Mouse (Mus musculus) lung, adult 2 months (tissue): ENCODE results near the gene Olfr1353. TPM values are rescaled to one million over a fixed set of nuclear protein-coding genes. Genes with fewer than 3 reads are reported as not detected.
"Not testable (repeated sequence)": the region's sequence is repeated elsewhere in the genome, so short reads cannot be mapped to it uniquely, and the experiment has no call there.

Source experiments
- DNase-seq: peaks from one replicate; pipeline ENCODE4 v3.0.0; 2022
- H3K4me1 ChIP-seq: fragments of 200-500 bp; 2 replicates; pipeline ENCODE4 v1.6.1; 2011; ENCODE audit warnings: low read length; ENCODE audit not compliant: control insufficient read depth, insufficient read depth
- H3K4me3 ChIP-seq: fragments of 200-500 bp; replicated peaks from 2 replicates; pipeline ENCODE3; 2011; ENCODE audit warnings: low read depth, mild to moderate bottlenecking, control low read depth, low read length; ENCODE audit errors: extremely low read depth
- CTCF ChIP-seq: fragments of 200-500 bp; IDR thresholded peaks from 2 replicates; pipeline ENCODE4 v1.5.1; 2011; ENCODE audit warnings: mild to moderate bottlenecking, low read length, control low read depth; ENCODE audit not compliant: insufficient read depth
- POLR2A ChIP-seq: fragments of 200-500 bp; IDR thresholded peaks from 2 replicates; pipeline ENCODE4 v1.6.1; 2011; ENCODE audit warnings: low read depth, mild to moderate bottlenecking, control low read depth, low read length, borderline replicate concordance; ENCODE audit errors: extremely low read depth
- WGBS: fragments of 180-500 bp; shearing (Covaris S2); methylation state at CpG from one replicate; pipeline ENCODE4 v1.1.7; 2018; 5-methylcytosine and 5-hydroxymethylcytosine counted together
- polyA plus RNA-seq: library from polyadenylated mRNA; depleted of rRNA; stranded (reverse); fragments of >200 nt; gene quantifications from 2 replicates; pipeline ENCODE4 v1.2.3, GENCODE M21; 2012; rRNA removed

Gene Olfr1353
- polyA plus RNA-seq, result not detected in 2 replicates

DNA sequence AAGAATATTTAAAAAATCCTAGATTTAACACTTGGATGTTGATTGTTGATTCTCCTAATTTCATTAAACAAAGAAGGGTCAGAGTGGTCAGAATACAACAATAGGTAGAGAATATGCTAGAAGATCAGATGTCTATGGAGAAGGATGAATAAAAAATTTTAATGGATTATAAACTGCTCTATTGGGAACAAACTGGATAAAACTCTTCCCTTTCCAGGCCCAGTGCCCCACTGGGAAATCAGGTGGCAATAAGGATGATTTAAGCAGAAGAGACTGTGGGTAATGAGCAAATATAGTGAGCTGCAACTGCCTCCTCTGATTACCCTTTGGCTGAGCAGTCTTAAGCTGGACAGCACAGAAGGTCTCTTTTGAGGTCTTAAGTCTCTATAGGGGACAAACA is at the start of gene Olfr1353:
Gene Olfr1353 (plus strand): TSS at position 301 of the 400 bp plus-strand sequence.
- H3K4me3 ChIP-seq, H3K4me1 ChIP-seq, DNase-seq: not testable (repeated sequence)

DNA sequence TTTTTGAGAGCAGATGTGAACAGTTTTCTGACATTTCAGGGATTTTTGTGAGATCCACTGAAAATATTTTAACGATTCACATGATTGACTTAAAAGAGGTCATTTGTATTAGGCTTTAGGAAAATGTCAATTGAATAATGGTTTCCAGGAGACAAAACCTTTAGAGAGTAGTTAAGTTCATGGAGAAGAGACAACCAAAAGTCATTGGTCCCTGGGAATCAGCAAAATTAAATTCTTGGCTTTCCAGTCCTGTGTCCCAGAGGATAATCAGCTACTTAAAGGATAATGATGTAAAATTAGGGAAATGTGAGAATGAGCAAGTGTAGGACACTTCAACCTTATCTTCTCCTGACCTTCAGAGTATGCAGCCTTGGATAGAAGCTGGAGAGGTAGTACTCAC is 12.8 kb upstream of the Olfr1353 start, which contains the start of gene Olfr8:
Gene Olfr8 (plus strand): TSS at position 301 of the 400 bp plus-strand sequence.
- not testable (repeated sequence) for DNase-seq, H3K4me1 ChIP-seq, H3K4me3 ChIP-seq
- 79% methylated on average over 1 of the region's 1 CpGs for WGBS

DNA sequence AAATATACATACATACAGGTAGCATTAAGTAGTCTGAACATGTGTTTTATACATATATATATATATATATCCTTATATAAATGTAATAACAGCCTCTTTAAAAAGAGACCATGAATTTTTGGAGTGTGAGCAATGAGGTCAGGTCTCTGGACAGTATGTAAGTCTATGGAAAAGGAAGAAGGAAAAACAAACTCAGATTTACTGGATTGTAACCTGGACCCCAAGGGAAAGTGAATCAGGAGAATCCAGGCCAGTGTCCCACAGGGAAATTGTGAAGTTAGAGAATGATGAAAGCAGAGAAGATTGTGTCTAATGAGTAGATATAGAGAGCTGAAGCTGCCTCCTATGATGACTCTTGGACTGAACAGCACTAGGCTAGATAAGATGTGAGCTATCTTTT is 17.6 kb downstream of the Olfr1353 start, which contains the start of gene Olfr1352:
Gene Olfr1352 (plus strand): TSS at position 301 of the 400 bp plus-strand sequence.
- H3K4me1 ChIP-seq, result no peaks in the 10 kb centered on the region
- TF ChIP-seq POLR2A (no peak), CTCF (no peak)
- DNase-seq, result no peak
- no peak within 1 kb of the TSS for H3K4me3 ChIP-seq

DNA sequence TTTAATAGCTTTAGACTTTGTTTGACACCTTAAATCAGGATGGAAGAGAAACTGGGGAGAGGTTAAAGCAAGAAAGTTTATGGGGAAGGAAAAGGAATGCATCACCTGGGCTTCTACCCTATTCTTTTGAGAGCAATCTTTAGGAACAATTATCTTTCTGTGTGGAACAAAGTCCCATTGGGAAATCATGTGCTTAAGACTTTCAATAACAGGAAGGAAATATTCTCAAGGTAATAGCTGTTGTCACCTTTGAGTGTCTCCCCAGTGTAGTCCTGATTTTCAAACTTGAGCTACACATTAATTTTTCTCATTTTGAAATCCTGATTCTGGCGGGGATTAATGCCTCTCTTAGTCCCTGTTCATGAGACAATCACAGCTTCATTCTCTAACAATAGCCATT is 49.1 kb downstream of the Olfr1353 start, which contains the start of gene Olfr1351:
Gene Olfr1351 (plus strand): TSS at position 301 of the 400 bp plus-strand sequence.
- WGBS, result 65% methylated on average over 1 of the region's 1 CpGs
- no peak for DNase-seq
- no peak for TF ChIP-seq POLR2A
- no peak for TF ChIP-seq CTCF
- Histone ChIP-seq H3K4me3 (no peak within 1 kb of the TSS), H3K4me1 (no peaks in the 10 kb centered on the region)

Other genes starting within 250 kb of the Olfr1353 start
- gene Casp14, start 245.0 kb upstream of the Olfr1353 start, polyA plus RNA-seq, result 0.05 and 3.6 TPM in 2 replicates
- gene Ccdc105, start 210.2 kb upstream of the Olfr1353 start, polyA plus RNA-seq, result not detected in 2 replicates
- gene Slc1a6, start 182.8 kb upstream of the Olfr1353 start, polyA plus RNA-seq, result 0.25 and 0.50 TPM in 2 replicates
- not detected in 2 replicates for gene Olfr1356, start 111.1 kb upstream of the Olfr1353 start, polyA plus RNA-seq
- not detected in 2 replicates for gene Olfr1355, start 87.8 kb upstream of the Olfr1353 start, polyA plus RNA-seq
- gene Olfr1354, start 50.1 kb upstream of the Olfr1353 start, polyA plus RNA-seq, result not detected in 2 replicates
- gene Olfr8, start 12.7 kb upstream of the Olfr1353 start, polyA plus RNA-seq, result not detected in 2 replicates
- gene Olfr1352, start 17.7 kb downstream of the Olfr1353 start, polyA plus RNA-seq, result not detected in 2 replicates
- not detected in 2 replicates for gene Olfr1351, start 49.2 kb downstream of the Olfr1353 start, polyA plus RNA-seq
- gene Olfr57, start 65.4 kb downstream of the Olfr1353 start, polyA plus RNA-seq, result not detected in 2 replicates
- gene 2610008E11Rik, start 134.3 kb downstream of the Olfr1353 start, polyA plus RNA-seq, result 1.2 and 2.9 TPM in 2 replicates
- not detected in 2 replicates for gene Vmn2r80, start 185.5 kb downstream of the Olfr1353 start, polyA plus RNA-seq